Mouse (Mus musculus) bone marrow, adult 2 months (tissue): ENCODE data around the gene Ppp4r4.

Experiments
- CTCF ChIP-seq: fragments of 200-500 bp; IDR thresholded peaks from 2 replicates; pipeline ENCODE4 v1.5.1; 2011; ENCODE audit warnings: low read length, control low read depth; ENCODE audit not compliant: control insufficient read depth, insufficient read depth
- POLR2A ChIP-seq: fragments of 200-500 bp; IDR thresholded peaks from 2 replicates; pipeline ENCODE4 v1.6.1; 2011; ENCODE audit warnings: low read depth, mild to moderate bottlenecking, control low read depth, low read length, borderline replicate concordance; ENCODE audit not compliant: control insufficient read depth

- TF ChIP-seq CTCF (no peak), POLR2A (no peak)
Measured at GRCm38 (mm10) chr12:103583771-103584170, 51.7 kb downstream of the Ppp4r4 start.
